Mouse (Mus musculus): ENCODE measurements around the gene Stxbp5. TPM values are rescaled to one million over a fixed set of nuclear protein-coding genes. Genes with fewer than 3 reads are reported as not detected.

The Stxbp5 gene
- polyA plus RNA-seq, 1 experiment from 2014 or later: 8.5 TPM

- H3K36me3 ChIP-seq: 0 out of 2 replicates have a peak, but pooled peaks cover 2% of the 10 kb centered on the region
- no peaks in the 10 kb centered on the region for H3K9me3 ChIP-seq
- H3K27me3 ChIP-seq (replicated peaks): no peaks in the 10 kb centered on the region
- no peak overlapping the region for H3K4me3 ChIP-seq
- ATAC-seq (ENCODE audit: low FRiP score, low read depth): no peak
- H3K4me2 ChIP-seq (replicated peaks): no peak overlapping the region
- whole genome bisulfite sequencing: 71% methylated on average over 7 of the region's 7 CpGs
- no peaks in the 10 kb centered on the region for H3K4me1 ChIP-seq
- no peak overlapping the region for H3K9ac ChIP-seq
- no peak overlapping the region for H3K27ac ChIP-seq
Measured at GRCm38 (mm10) chr10:9839408-9839807, 61.5 kb downstream of the Stxbp5 start.

DNA sequence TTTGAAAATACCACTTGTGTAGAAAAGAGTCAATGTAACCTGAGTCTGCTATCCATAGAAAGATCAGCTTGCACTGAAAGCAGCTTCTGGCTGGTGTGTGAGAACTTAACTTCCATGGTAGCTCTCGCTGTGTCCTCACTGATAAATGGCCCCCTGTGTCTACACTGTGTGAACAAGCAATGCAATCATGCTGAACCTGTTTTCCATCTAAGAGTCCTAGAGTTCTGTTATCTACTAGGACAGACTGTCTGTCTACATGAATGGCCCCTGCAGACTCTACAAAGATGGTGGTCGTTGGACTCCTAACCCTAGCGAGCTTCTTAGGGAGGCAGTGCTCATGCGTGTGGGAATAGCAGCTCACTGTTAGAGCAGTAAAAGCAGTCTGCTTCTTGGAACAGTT is 65.9 kb downstream of the Stxbp5 start:
- WGBS: 72% methylated on average over 4 of the region's 4 CpGs
- no peak overlapping the region for H3K4me2 ChIP-seq (replicated peaks)
- ATAC-seq (ENCODE audit: low FRiP score, low read depth): no peak
- H3K9me3 ChIP-seq: no peaks in the 10 kb centered on the region
- no peak overlapping the region for H3K27ac ChIP-seq
- no peaks in the 10 kb centered on the region for H3K4me1 ChIP-seq
- H3K36me3 ChIP-seq: 0 out of 2 replicates have a peak, but pooled peaks cover 5% of the 10 kb centered on the region
- H3K9ac ChIP-seq: no peak overlapping the region
- no peaks in the 10 kb centered on the region for H3K27me3 ChIP-seq (replicated peaks)
- H3K4me3 ChIP-seq: no peak overlapping the region

GRCm38 (mm10) chr10:9832937-9833336 is 67.9 kb downstream of the Stxbp5 start:
- no peak overlapping the region for H3K27ac ChIP-seq

GRCm38 (mm10) chr10:9829744-9830143 is 71.1 kb downstream of the Stxbp5 start:
- no peak overlapping the region for H3K9ac ChIP-seq
- H3K27me3 ChIP-seq (replicated peaks): no peaks in the 10 kb centered on the region
- H3K4me1 ChIP-seq: no peaks in the 10 kb centered on the region
- H3K9me3 ChIP-seq: no peaks in the 10 kb centered on the region
- no peak overlapping the region for H3K27ac ChIP-seq
- 92% methylated on average over 3 of the region's 3 CpGs for WGBS
- H3K4me3 ChIP-seq: no peak overlapping the region
- ATAC-seq (ENCODE audit: low FRiP score, low read depth): no peak
- no peak overlapping the region for H3K4me2 ChIP-seq (replicated peaks)
- H3K36me3 ChIP-seq: 0 out of 2 replicates have a peak, but pooled peaks cover 5% of the 10 kb centered on the region

More at GRCm38 (mm10) chr10:9832937-9833336, 67.9 kb downstream of the Stxbp5 start:
- Histone ChIP-seq H3K4me3 (no peak overlapping the region), H3K27me3 (replicated peaks) (no peaks in the 10 kb centered on the region), H3K9ac (no peak overlapping the region), H3K36me3 (0 out of 2 replicates have a peak, but pooled peaks cover 5% of the 10 kb centered on the region), H3K4me1 (no peaks in the 10 kb centered on the region), H3K4me2 (replicated peaks) (no peak overlapping the region), H3K9me3 (no peaks in the 10 kb centered on the region)
- 87% methylated on average over 4 of the region's 4 CpGs for WGBS
- ATAC-seq (ENCODE audit: low FRiP score, low read depth): no peak

- ATAC-seq (ENCODE audit: low FRiP score, low read depth): no peak
- no peak overlapping the region for H3K9ac ChIP-seq
Measured at GRCm38 (mm10) chr10:9821299-9821698, 79.6 kb downstream of the Stxbp5 start.

DNA sequence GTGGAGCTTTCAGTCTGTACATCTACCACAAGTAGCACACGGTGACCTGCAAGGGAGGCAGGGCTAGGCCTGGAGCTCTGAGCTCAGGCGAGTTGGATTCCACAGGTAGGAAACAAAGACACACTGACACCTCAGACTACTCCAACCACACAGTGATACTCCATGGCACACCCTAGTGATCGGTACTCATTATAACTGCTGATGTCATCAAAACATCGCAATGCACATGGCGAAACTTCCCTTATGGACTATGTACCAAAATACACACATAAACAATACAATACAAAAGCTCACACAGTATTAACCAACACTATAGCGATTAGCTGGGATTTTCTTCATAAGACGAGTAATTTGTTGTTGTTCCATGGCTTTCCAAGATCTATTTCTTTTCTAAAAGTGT is 82.3 kb downstream of the Stxbp5 start:
- no peaks in the 10 kb centered on the region for H3K9me3 ChIP-seq
- no peak overlapping the region for H3K27ac ChIP-seq
- H3K4me3 ChIP-seq: no peak overlapping the region
- H3K27me3 ChIP-seq (replicated peaks): no peaks in the 10 kb centered on the region
- ATAC-seq (ENCODE audit: low FRiP score, low read depth): no peak
- H3K4me2 ChIP-seq (replicated peaks): no peak overlapping the region
- H3K9ac ChIP-seq: no peak overlapping the region
- 93% methylated on average over 7 of the region's 7 CpGs for WGBS
- H3K4me1 ChIP-seq: no peaks in the 10 kb centered on the region
- H3K36me3 ChIP-seq: no peaks in the 10 kb centered on the region

More at GRCm38 (mm10) chr10:9821299-9821698, 79.6 kb downstream of the Stxbp5 start:
- no peaks in the 10 kb centered on the region for H3K36me3 ChIP-seq
- no peak overlapping the region for H3K4me3 ChIP-seq
- WGBS: 74% methylated on average over 6 of the region's 6 CpGs
- H3K9me3 ChIP-seq: no peaks in the 10 kb centered on the region
- no peaks in the 10 kb centered on the region for H3K27me3 ChIP-seq (replicated peaks)
- no peaks in the 10 kb centered on the region for H3K4me1 ChIP-seq
- H3K27ac ChIP-seq: no peak overlapping the region
- H3K4me2 ChIP-seq (replicated peaks): no peak overlapping the region

DNA sequence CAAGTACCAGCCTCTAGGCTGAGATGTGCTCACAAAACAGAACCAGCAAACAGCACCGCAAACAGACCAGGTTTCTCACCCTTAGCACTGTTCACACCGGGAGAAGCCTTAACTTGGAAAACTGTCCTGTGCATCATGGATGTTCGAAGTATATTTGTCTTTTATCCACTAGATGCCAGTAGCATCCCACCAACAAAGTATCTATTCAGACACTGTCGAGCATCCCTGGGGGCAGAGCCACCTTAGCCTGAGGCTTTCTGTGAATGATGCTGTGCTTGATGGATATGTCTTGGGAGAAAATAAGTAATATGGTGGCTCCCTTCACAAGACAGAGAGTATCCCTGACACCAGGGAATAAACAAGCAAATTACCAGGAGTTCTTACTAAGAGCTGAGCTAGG is 87.0 kb downstream of the Stxbp5 start:
- Histone ChIP-seq H3K27ac (no peak overlapping the region), H3K4me2 (replicated peaks) (no peak overlapping the region), H3K4me1 (no peaks in the 10 kb centered on the region), H3K9ac (no peak overlapping the region), H3K4me3 (no peak overlapping the region), H3K9me3 (no peaks in the 10 kb centered on the region), H3K36me3 (no peaks in the 10 kb centered on the region), H3K27me3 (replicated peaks) (no peaks in the 10 kb centered on the region)
- WGBS: 77% methylated on average over 4 of the region's 4 CpGs
- ATAC-seq (ENCODE audit: low FRiP score, low read depth): peak; percentile 69; the same call in 1 of the 2 replicates

- no peak overlapping the region for H3K4me3 ChIP-seq
- no peak overlapping the region for H3K27ac ChIP-seq
- H3K27me3 ChIP-seq (replicated peaks): no peaks in the 10 kb centered on the region
- no peak overlapping the region for H3K4me2 ChIP-seq (replicated peaks)
- H3K4me1 ChIP-seq: no peaks in the 10 kb centered on the region
- WGBS: 88% methylated on average over 2 of the region's 2 CpGs
- no peaks in the 10 kb centered on the region for H3K9me3 ChIP-seq
- H3K9ac ChIP-seq: no peak overlapping the region
- no peak for ATAC-seq (ENCODE audit: low FRiP score, low read depth)
- H3K36me3 ChIP-seq: 0 out of 2 replicates have a peak, but pooled peaks cover 2% of the 10 kb centered on the region
Measured at GRCm38 (mm10) chr10:9807596-9807995, 93.3 kb downstream of the Stxbp5 start.

DNA sequence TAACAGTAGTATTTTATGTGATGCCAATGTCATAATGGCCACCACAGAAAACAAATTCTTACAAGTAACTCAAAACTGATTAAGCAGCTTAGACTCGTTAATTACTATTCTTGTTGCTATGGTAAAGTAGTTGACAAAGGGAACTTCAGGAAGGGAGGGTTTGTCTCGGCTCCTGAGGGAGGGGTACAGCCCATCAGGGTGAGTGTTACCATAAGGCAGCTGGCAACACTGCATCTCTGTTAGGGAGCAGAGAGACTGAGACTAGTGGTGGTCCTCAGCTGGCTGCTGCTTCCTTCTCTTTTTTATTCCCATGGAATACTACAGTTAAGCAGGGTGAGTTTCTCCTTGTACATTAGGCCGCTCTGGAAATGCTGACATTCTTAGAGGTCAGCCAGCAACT is 95.5 kb downstream of the Stxbp5 start:
- H3K4me3 ChIP-seq: no peak overlapping the region
- H3K4me1 ChIP-seq: no peaks in the 10 kb centered on the region
- H3K9ac ChIP-seq: no peak overlapping the region
- 60% methylated on average over 3 of the region's 3 CpGs for WGBS
- no peak overlapping the region for H3K27ac ChIP-seq
- H3K36me3 ChIP-seq: 0 out of 2 replicates have a peak, but pooled peaks cover 2% of the 10 kb centered on the region
- H3K27me3 ChIP-seq (replicated peaks): no peaks in the 10 kb centered on the region
- no peak for ATAC-seq (ENCODE audit: low FRiP score, low read depth)
- no peak overlapping the region for H3K4me2 ChIP-seq (replicated peaks)
- H3K9me3 ChIP-seq: no peaks in the 10 kb centered on the region

- Histone ChIP-seq H3K27ac (no peak overlapping the region), H3K9ac (no peak overlapping the region), H3K4me3 (no peak overlapping the region), H3K9me3 (no peaks in the 10 kb centered on the region), H3K27me3 (replicated peaks) (no peaks in the 10 kb centered on the region), H3K4me1 (no peaks in the 10 kb centered on the region), H3K4me2 (replicated peaks) (no peak overlapping the region), H3K36me3 (no peaks in the 10 kb centered on the region)
- WGBS: 51% methylated on average over 2 of the region's 2 CpGs
- no peak for ATAC-seq (ENCODE audit: low FRiP score, low read depth)
Measured at GRCm38 (mm10) chr10:9803126-9803525, 97.8 kb downstream of the Stxbp5 start.

DNA sequence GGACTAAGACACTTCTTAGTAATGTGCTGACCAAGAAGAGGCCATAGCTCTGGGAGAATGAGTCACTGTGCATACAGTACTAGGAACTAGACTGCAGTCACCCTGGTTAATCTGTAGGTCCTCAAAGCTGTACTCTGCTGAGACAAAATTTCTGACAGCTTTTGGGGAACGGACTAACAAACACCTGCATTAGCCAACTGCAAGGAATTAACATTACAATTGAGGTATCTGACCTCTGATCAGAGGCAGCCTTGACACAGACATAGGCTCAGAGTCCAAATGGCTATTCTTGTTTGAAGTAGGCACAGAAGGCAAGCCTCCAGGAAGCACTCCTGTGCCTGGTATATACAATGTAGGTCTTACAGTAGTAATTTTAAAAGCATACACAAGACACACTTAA is 99.3 kb downstream of the Stxbp5 start:
- Histone ChIP-seq H3K4me2 (replicated peaks) (no peak overlapping the region), H3K4me1 (no peaks in the 10 kb centered on the region), H3K9ac (no peak overlapping the region), H3K27ac (no peak overlapping the region), H3K4me3 (no peak overlapping the region), H3K9me3 (no peaks in the 10 kb centered on the region), H3K27me3 (replicated peaks) (no peaks in the 10 kb centered on the region), H3K36me3 (peaks cover 7% of the 10 kb centered on the region; the same call in 1 of the 2 replicates)
- WGBS: 77% methylated on average over 1 of the region's 1 CpGs
- no peak for ATAC-seq (ENCODE audit: low FRiP score, low read depth)

DNA sequence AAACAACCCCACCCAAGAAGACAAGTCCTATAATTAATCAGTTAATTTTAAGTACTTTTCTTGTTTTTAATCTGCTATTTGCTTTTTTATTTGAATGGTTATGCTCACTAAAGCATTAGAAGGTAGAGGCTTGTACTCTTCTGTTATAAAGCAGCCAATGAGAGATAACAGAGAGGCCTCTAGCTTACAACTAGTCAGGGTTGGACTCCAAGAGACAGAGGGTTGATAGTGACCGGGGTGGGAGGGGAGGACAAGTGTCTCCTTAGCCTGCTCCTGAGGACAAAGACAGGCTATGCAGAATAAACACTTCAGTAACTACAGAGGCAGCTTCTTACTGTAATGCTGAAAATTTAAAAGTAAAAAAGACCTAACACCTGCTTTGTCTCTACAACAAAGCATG is 101.8 kb downstream of the Stxbp5 start:
- 79% methylated on average over 1 of the region's 1 CpGs for WGBS
- no peak overlapping the region for H3K27ac ChIP-seq
- no peaks in the 10 kb centered on the region for H3K9me3 ChIP-seq
- no peaks in the 10 kb centered on the region for H3K4me1 ChIP-seq
- no peak overlapping the region for H3K4me3 ChIP-seq
- no peaks in the 10 kb centered on the region for H3K27me3 ChIP-seq (replicated peaks)
- no peak overlapping the region for H3K4me2 ChIP-seq (replicated peaks)
- ATAC-seq (ENCODE audit: low FRiP score, low read depth): no peak
- H3K9ac ChIP-seq: no peak overlapping the region
- peaks cover 10% of the 10 kb centered on the region; the same call in 1 of the 2 replicates for H3K36me3 ChIP-seq

DNA sequence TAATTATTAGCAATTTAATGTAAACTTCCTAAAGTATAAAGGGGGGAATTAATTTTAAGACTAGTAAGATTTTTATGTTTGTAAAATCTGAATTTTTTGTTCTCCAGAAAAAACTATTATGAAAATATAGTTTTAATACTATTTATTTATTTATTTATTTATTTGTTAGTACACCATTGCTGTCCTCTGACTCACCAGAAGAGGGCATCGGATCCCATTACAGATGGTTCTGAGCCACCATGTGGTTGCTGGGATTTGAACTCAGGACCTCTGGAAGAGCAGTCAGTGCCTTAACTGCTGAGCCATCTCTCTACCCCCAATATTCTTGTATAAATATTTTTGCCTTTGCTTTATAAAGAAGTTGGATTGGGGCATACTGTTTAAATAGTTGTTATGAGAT is 104.5 kb downstream of the Stxbp5 start:
- no peak for ATAC-seq (ENCODE audit: low FRiP score, low read depth)
- Histone ChIP-seq H3K27ac (no peak overlapping the region), H3K4me1 (no peaks in the 10 kb centered on the region), H3K4me2 (replicated peaks) (no peak overlapping the region), H3K9me3 (no peaks in the 10 kb centered on the region), H3K4me3 (no peak overlapping the region), H3K9ac (no peak overlapping the region), H3K27me3 (replicated peaks) (no peaks in the 10 kb centered on the region), H3K36me3 (peaks cover 10% of the 10 kb centered on the region; the same call in 1 of the 2 replicates)
- WGBS: 98% methylated on average over 1 of the region's 1 CpGs

All from neural tube, embryonic 12.5 days (tissue).